Mouse (Mus musculus) small intestine, adult 2 months (tissue): Measurements from ENCODE around the gene Gcnt1.

Experiments used
- CTCF ChIP-seq: fragments of 200-500 bp; IDR thresholded peaks from 2 replicates; pipeline ENCODE4 v1.5.1; 2012; ENCODE audit warnings: low read depth, mild to moderate bottlenecking, control low read depth, inconsistent platforms, low read length, moderate library complexity, mixed read lengths; ENCODE audit not compliant: insufficient replicate concordance, insufficient read length; ENCODE audit errors: extremely low read depth
- POLR2A ChIP-seq: fragments of 200-500 bp; IDR thresholded peaks from 2 replicates; pipeline ENCODE4 v1.6.1; 2012; ENCODE audit warnings: low read depth, mild to moderate bottlenecking, control low read depth, inconsistent platforms, low read length, moderate library complexity

GRCm38 (mm10) chr19:17382807-17383397 is 10.3 kb upstream of the Gcnt1 start:
- no peak for TF ChIP-seq CTCF
- TF ChIP-seq POLR2A, result no peak
